Mouse (Mus musculus) heart, embryonic 13.5 days (tissue): Measurements from ENCODE around the gene Sort1. TPM values are rescaled to one million over a fixed set of nuclear protein-coding genes. Genes with fewer than 3 reads are reported as not detected.
A peak's percentile ranks its signal among the peaks of the same experiment; 100 is the strongest.

Source experiments
- ATAC-seq: fragments of 200-750 bp; cut with Nextera tagmentation; 2 replicates; pipeline ENCODE4 v1.8.0; 2017; ENCODE audit warnings: moderate TSS enrichment; ENCODE audit not compliant: insufficient number of reproducible peaks, low FRiP score, low TSS enrichment; ENCODE audit errors: extremely low read depth
- H3K27ac ChIP-seq: fragments of 300-500 bp; sonication (generic); replicated peaks from 2 replicates; pipeline ENCODE4 v1.5.1; 2015; ENCODE audit warnings: moderate library complexity, mild to moderate bottlenecking, inconsistent platforms
- H3K27me3 ChIP-seq: fragments of 300-500 bp; sonication (generic); replicated peaks from 2 replicates; pipeline ENCODE4 v1.6.1; 2015; ENCODE audit warnings: mild to moderate bottlenecking, inconsistent platforms
- H3K36me3 ChIP-seq: fragments of 300-500 bp; sonication (generic); 2 replicates; pipeline ENCODE4 v1.6.1; 2015; ENCODE audit warnings: mild to moderate bottlenecking, inconsistent platforms
- H3K4me1 ChIP-seq: fragments of 300-500 bp; sonication (generic); 2 replicates; pipeline ENCODE4 v1.6.1; 2015; ENCODE audit warnings: inconsistent platforms
- H3K4me2 ChIP-seq: fragments of 300-500 bp; sonication (generic); 2 replicates; pipeline ENCODE4 v1.6.1; 2015; ENCODE audit warnings: inconsistent platforms, mild to moderate bottlenecking, moderate library complexity
- H3K4me3 ChIP-seq: fragments of 300-500 bp; sonication (generic); 2 replicates; pipeline ENCODE4 v1.5.1; 2015; ENCODE audit warnings: moderate library complexity, mild to moderate bottlenecking, inconsistent platforms
- H3K9ac ChIP-seq: fragments of 300-500 bp; sonication (generic); 2 replicates; pipeline ENCODE4 v1.6.1; 2015; ENCODE audit warnings: inconsistent platforms, mild to moderate bottlenecking, moderate library complexity
- H3K9me3 ChIP-seq: fragments of 300-500 bp; sonication (generic); 2 replicates; pipeline ENCODE4 v1.6.1; 2016; ENCODE audit warnings: inconsistent platforms
- WGBS: fragments of 180-500 bp; shearing (Covaris S2); methylation state at CpG from one replicate; pipeline ENCODE4 v1.1.7; 2015; ENCODE audit warnings: mixed read lengths; 5-methylcytosine and 5-hydroxymethylcytosine counted together
- polyA plus RNA-seq: library from polyadenylated mRNA; unstranded; fragments of >200 nt; fragmentation: Nextera tagmentation; extraction: Ambion mirVana; gene quantifications from 2 replicates; pipeline ENCODE4 v1.2.1, GENCODE M21; 2015

Sort1 gene
- polyA plus RNA-seq, 1 experiment from 2014 or later: 8.9 TPM

GRCm38 (mm10) chr3:108297050-108297419, 13.2 kb downstream of the Sort1 start:
- H3K4me1 ChIP-seq: peaks cover 62% of the 10 kb centered on the region
- ATAC-seq: no peak
- H3K9me3 ChIP-seq: no peaks in the 10 kb centered on the region
- WGBS: 61% methylated on average over 7 of the region's 7 CpGs
- H3K27ac ChIP-seq: peak overlapping the region; percentile 89
- peak overlapping the region; percentile 66 for H3K4me2 ChIP-seq
- H3K27me3 ChIP-seq: no peaks in the 10 kb centered on the region
- no peaks in the 10 kb centered on the region for H3K36me3 ChIP-seq
- peak overlapping the region; percentile 69 for H3K9ac ChIP-seq
- 0 out of 2 replicates have a peak overlapping the region, but pooled peaks have one; percentile 7 for H3K4me3 ChIP-seq

DNA sequence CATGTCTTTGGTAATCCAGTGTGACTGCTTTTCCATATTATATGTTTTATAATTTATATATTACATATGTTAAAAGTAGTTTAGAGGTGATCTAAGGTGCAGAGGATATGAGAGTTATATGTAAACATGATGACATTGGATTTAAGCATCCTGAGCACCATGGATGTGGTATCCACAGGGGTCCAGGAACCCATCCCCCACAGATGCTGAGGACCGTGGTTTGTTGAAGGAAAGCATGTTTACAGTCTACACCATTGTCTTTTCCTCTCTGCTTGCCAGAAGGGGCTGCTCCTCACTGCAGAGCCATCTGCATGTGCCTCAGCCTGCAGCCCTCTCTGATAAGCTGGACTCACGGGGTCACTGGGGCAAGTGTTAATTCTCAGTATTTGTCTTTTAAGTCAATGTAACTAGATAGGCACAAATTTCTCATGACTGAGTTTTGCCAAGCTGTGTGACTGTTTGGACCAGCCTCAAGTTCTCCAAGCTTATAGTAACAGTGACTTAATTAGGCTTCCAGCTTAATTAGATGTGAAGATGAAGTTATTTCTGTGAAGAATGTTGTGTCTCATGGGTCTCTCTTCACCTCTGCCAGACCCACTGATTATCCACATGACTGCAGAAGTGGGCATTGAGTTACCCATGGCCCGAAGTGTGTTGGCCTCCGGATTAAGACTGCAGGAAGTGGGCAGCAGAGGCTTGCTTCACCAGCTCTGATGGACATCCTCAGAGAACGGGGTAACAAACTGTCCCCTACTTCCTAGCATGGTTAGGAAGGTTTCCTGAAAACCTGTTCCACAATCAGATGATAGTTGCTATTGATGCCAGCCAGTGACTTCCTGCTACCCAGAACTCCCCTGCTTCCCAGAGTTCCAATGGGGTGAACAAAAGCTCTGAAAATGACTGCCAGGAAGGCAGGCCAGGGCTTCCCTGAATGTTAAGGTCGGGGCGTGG, 14.0 kb downstream of the Sort1 start:
- peaks cover 60% of the 10 kb centered on the region for H3K4me1 ChIP-seq
- H3K9me3 ChIP-seq: no peaks in the 10 kb centered on the region
- no peak for ATAC-seq
- no peak overlapping the region for H3K4me3 ChIP-seq
- no peaks in the 10 kb centered on the region for H3K27me3 ChIP-seq
- no peak overlapping the region for H3K4me2 ChIP-seq
- 43% methylated on average over 7 of the region's 7 CpGs for WGBS
- H3K36me3 ChIP-seq: no peaks in the 10 kb centered on the region
- H3K9ac ChIP-seq: peak overlapping the region; percentile 33; the same call in 1 of the 2 replicates
- peak overlapping the region; percentile 48 for H3K27ac ChIP-seq

- 76% methylated on average over 6 of the region's 6 CpGs for WGBS
- ATAC-seq: no peak
These were observed 16.7 kb downstream of the Sort1 start for GRCm38 (mm10) chr3:108300455-108301030.

DNA sequence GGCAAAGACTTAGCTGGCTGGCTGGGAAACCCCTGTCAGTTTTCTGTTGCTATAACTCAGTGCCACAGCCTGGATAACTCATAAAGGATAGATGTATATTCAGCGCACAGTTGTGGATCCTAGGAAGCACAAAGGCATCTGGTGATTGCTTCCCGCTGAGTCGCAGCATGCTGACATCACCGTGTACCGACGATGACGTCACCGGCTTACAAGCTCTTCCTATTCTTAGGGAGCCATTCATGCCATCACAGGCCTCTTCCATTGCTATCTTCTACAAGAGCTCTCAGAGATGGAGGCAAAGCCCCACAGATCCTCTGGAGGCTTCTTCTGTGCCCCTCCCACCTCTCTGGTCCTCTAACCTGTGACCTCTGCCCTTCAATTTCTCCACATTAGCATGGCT, 19.8 kb downstream of the Sort1 start:
- no peak overlapping the region for H3K9ac ChIP-seq
- H3K4me2 ChIP-seq: no peak overlapping the region
- no peak overlapping the region for H3K4me3 ChIP-seq
- H3K36me3 ChIP-seq: no peaks in the 10 kb centered on the region
- H3K4me1 ChIP-seq: peaks cover 37% of the 10 kb centered on the region
- no peaks in the 10 kb centered on the region for H3K27me3 ChIP-seq
- WGBS: 79% methylated on average over 8 of the region's 8 CpGs
- no peak for ATAC-seq
- H3K27ac ChIP-seq: no peak overlapping the region
- no peaks in the 10 kb centered on the region for H3K9me3 ChIP-seq

More at GRCm38 (mm10) chr3:108300455-108301030, 16.7 kb downstream of the Sort1 start:
- Histone ChIP-seq H3K4me2 (no peak overlapping the region), H3K4me1 (peaks cover 41% of the 10 kb centered on the region), H3K27ac (no peak overlapping the region), H3K36me3 (no peaks in the 10 kb centered on the region), H3K4me3 (no peak overlapping the region), H3K9ac (no peak overlapping the region), H3K9me3 (no peaks in the 10 kb centered on the region), H3K27me3 (no peaks in the 10 kb centered on the region)

DNA sequence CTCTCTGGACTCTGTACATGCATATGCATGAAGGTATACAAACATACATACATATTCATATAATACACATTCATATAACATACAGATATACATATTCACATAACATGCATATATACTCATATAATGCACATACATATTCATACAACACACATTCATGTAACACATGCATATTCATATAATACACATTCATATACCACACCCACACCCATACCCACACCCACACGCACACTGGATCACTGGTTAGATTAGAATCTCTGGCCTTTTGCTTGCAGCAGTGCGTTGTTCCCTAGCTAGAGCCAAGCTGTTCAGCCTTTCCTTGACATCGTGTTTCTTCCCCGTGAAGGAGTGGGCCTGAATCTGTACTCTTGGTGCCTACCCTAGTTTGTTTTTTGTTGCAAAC, 20.9 kb downstream of the Sort1 start:
- no peak overlapping the region for H3K4me2 ChIP-seq
- 81% methylated on average over 4 of the region's 4 CpGs for WGBS
- H3K9ac ChIP-seq: 0 out of 2 replicates have a peak overlapping the region, but pooled peaks have one; percentile 7
- no peaks in the 10 kb centered on the region for H3K36me3 ChIP-seq
- H3K4me3 ChIP-seq: no peak overlapping the region
- H3K4me1 ChIP-seq: peaks cover 36% of the 10 kb centered on the region
- no peaks in the 10 kb centered on the region for H3K9me3 ChIP-seq
- no peak for ATAC-seq
- H3K27ac ChIP-seq: no peak overlapping the region
- H3K27me3 ChIP-seq: no peaks in the 10 kb centered on the region

GRCm38 (mm10) chr3:108306387-108306786, 22.5 kb downstream of the Sort1 start:
- H3K4me2 ChIP-seq: peak overlapping the region; percentile 56
- no peak for ATAC-seq

GRCm38 (mm10) chr3:108307485-108307884, 23.6 kb downstream of the Sort1 start:
- 79% methylated on average over 6 of the region's 6 CpGs for WGBS
- Histone ChIP-seq H3K9ac (no peak overlapping the region), H3K27me3 (no peaks in the 10 kb centered on the region), H3K36me3 (peaks cover 12% of the 10 kb centered on the region), H3K4me2 (no peak overlapping the region), H3K9me3 (no peaks in the 10 kb centered on the region), H3K4me1 (peaks cover 43% of the 10 kb centered on the region), H3K4me3 (no peak overlapping the region), H3K27ac (no peak overlapping the region)
- no peak for ATAC-seq

More at GRCm38 (mm10) chr3:108306387-108306786, 22.5 kb downstream of the Sort1 start:
- H3K4me1 ChIP-seq: peaks cover 43% of the 10 kb centered on the region
- H3K9me3 ChIP-seq: no peaks in the 10 kb centered on the region
- peak overlapping the region; percentile 69 for H3K9ac ChIP-seq
- peak overlapping the region; percentile 24 for H3K4me3 ChIP-seq
- peaks cover 3% of the 10 kb centered on the region; the same call in 1 of the 2 replicates for H3K36me3 ChIP-seq
- WGBS: 28% methylated on average over 3 of the region's 3 CpGs
- H3K27ac ChIP-seq: peak overlapping the region; percentile 90
- H3K27me3 ChIP-seq: no peaks in the 10 kb centered on the region

- Histone ChIP-seq H3K4me3 (no peak overlapping the region), H3K27ac (0 out of 2 replicates have a peak overlapping the region, but pooled peaks have one; percentile 3)
- no peak for ATAC-seq
These were observed 27.0 kb downstream of the Sort1 start for GRCm38 (mm10) chr3:108310921-108311341.

DNA sequence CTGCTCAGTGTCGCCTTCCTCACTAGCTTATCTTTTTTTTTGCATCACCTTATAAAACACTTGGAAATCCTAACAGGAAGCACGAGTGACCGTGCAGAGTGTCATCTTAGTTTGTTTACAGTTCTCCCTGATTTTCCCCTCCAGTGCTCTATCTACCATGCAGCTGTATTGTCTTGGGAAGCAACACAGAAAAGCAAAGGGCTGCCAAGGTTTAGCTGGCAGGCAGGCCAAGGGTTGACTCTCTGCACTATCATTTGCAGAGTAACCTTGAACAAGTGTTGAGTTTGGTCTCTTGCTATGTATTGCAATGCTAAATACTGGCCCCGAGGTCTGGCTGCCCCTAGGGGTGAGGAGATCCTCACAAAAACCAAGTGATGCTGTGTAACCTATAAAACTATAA, 27.8 kb downstream of the Sort1 start:
- no peak overlapping the region for H3K4me2 ChIP-seq
- no peaks in the 10 kb centered on the region for H3K9me3 ChIP-seq
- H3K27ac ChIP-seq: no peak overlapping the region
- WGBS: 66% methylated on average over 4 of the region's 4 CpGs
- H3K27me3 ChIP-seq: no peaks in the 10 kb centered on the region
- peaks cover 26% of the 10 kb centered on the region for H3K36me3 ChIP-seq
- no peak overlapping the region for H3K9ac ChIP-seq
- H3K4me1 ChIP-seq: peaks cover 38% of the 10 kb centered on the region
- H3K4me3 ChIP-seq: no peak overlapping the region
- ATAC-seq: no peak

More at GRCm38 (mm10) chr3:108310921-108311341, 27.0 kb downstream of the Sort1 start:
- H3K9me3 ChIP-seq: no peaks in the 10 kb centered on the region
- no peaks in the 10 kb centered on the region for H3K27me3 ChIP-seq
- no peak overlapping the region for H3K9ac ChIP-seq
- peaks cover 46% of the 10 kb centered on the region for H3K4me1 ChIP-seq
- H3K4me2 ChIP-seq: no peak overlapping the region
- peaks cover 24% of the 10 kb centered on the region for H3K36me3 ChIP-seq

DNA sequence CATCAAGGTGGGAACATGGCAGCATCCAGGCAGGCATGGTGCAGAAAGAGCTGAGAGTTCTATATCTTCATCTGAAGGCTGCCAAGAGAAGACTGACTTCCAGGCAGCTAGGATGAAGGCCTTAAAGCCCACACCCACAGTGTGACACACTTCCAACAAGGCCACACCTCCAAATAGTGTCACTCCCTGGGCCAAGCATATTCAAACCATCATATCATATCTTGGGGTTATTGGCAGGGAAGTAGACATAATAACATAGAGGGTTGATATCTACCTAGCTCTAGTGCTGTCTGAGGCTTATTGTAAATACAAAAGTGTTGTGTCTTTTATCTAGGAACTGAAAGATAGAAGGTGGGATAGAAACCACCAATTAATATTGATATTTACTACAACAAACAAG, 28.5 kb downstream of the Sort1 start:
- no peaks in the 10 kb centered on the region for H3K27me3 ChIP-seq
- H3K9ac ChIP-seq: no peak overlapping the region
- no peak overlapping the region for H3K4me2 ChIP-seq
- ATAC-seq: no peak
- H3K4me1 ChIP-seq: peaks cover 34% of the 10 kb centered on the region
- H3K36me3 ChIP-seq: peaks cover 26% of the 10 kb centered on the region
- no peak overlapping the region for H3K27ac ChIP-seq
- no peak overlapping the region for H3K4me3 ChIP-seq
- H3K9me3 ChIP-seq: no peaks in the 10 kb centered on the region

DNA sequence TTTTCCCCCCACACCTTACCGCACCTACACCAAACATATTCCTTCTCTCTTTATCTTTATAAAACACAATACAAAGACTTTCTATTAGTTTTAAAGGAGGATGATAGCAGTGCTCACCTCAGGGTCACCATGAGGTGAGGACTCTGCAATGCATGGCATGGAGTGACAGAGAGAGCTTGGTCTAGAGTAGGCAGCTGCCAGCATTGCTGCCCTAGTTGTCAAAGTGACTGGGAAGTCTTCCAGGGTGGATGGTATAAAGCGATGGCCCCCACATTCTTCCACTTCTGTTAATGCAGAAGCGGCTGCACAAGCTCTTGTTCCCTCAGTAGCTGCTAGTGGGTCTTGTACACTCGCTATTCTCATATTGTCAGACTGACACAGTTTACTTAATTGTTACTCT, 29.3 kb downstream of the Sort1 start:
- peaks cover 26% of the 10 kb centered on the region for H3K4me1 ChIP-seq
- peak overlapping the region; percentile 48; the same call in 1 of the 2 replicates for H3K27ac ChIP-seq
- ATAC-seq: no peak
- WGBS: 73% methylated on average over 4 of the region's 4 CpGs
- no peak overlapping the region for H3K9ac ChIP-seq
- H3K4me3 ChIP-seq: no peak overlapping the region
- no peaks in the 10 kb centered on the region for H3K9me3 ChIP-seq
- peaks cover 26% of the 10 kb centered on the region for H3K36me3 ChIP-seq
- H3K27me3 ChIP-seq: no peaks in the 10 kb centered on the region
- H3K4me2 ChIP-seq: no peak overlapping the region
